Mouse (Mus musculus) liver (tissue): ENCODE measurements around the gene Rab4a.
A peak's percentile ranks its signal among the peaks of the same experiment; 100 is the strongest.

Source experiments
- DNase-seq: peaks from one replicate; pipeline ENCODE4 v3.0.0-alpha.2; 2020; ENCODE audit warnings: mixed read lengths

The Rab4a gene

DNA sequence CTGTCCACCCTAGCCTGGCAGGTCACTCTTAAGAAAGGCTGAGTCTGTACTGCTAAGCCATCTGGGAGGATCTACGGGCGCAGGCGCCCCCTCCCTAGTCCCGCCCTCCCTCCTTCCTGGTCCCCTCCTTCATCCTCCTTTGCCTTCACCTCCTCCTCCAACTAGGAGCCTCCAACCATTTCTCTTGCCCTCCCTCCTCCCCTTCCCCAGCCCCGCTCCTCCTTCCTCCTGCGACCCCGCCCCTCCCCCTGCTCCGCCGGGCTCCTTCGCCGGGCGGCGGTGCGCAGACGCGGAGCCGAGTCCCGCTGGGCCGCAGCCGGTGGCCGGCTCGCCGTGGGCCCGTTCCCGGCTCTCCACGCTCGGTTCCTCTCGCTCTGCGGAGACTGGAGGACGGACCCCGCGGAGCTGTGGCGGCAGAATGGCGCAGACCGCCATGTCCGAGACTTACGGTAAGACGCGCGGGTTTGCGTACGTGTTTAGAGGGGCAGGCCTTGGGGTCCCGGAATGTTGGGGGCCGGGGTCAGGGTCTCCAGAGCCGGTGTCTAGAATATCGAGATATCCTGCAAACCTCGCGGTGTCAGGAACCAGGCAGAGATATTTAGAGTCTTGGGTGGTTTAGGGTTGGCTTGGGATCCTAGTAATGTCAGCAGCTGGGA is at the start of gene Rab4a:
Gene Rab4a, plus strand, starts transcription at position 268 of the 656 bp plus-strand sequence.
- peak; percentile 84 for DNase-seq

DNA sequence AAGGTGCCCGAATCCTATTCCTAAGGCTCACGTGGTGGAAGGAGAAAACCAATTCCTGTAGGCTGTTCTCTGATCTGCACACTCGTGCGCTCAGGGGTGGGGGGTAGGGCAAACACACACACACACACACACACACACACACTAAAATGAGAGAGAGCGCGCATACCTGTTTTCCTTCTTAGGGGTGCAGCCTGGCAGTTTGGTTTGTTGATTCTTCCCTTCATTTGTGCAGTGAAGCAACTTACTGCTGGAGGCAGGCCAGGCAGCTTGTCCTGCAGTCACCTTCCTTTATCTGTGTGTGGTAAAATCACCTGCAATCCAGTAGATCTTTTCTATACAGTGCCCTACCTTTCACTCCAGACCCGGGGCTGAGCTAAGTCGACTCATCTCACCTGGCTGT is 48.9 kb upstream of the Rab4a start:
- no peak for DNase-seq

DNA sequence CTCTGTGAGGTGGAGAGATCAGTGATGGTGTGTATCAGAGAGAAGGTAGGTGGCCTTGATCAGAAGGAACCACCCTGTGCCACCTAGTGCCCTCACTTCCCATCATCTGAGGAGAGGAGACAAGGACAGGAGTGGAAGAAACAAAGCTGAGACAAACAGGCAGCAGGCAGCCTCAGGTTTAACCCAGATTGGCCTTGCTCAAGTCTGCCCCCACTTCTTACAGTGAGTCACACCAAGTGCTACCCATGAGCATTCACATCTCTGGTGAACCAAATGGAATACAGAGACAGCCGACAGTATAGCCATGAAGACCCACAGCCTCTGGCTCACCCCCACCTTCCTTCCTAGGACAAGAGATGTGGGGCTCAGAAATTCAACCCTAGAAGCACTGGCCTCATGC is 46.9 kb upstream of the Rab4a start:
- no peak for DNase-seq

DNA sequence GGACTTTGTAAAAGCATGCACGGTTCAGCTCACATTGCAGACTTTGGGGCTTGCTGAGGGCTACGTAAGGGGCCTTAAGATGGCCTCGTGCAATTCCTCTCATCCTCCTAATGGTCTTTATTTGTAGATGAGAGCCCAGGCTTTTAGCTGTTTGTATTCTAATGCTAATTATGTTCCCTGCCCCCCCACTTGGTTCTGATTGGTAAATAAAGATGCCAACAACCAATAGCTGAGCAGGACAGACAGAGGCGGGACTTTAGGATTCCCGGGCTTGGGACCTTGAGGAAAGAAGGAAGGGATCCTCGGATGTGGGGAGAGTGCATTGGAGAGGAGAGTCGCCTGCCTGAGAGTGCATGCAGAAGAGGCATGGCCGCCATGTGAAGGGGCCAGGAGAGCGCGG is 45.9 kb upstream of the Rab4a start:
- DNase-seq: no peak

DNA sequence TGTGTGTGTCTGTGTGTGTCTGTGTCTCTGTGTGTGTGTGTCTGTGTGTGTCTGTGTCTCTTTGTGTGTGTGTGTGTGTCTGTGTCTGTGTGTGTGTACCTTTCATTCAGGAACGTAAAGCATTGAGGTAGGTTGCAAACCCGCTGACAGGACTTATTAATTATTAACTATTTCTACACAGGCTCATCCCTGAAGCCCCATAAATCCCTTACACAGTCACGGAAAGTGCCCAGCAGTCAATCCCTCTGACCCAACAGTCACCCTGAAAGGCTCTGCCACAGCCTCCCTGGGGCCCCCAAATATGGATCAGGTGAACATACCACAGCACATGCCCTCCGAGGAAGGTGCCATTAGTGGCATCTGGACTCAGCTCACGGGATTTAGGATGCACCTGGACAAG is 45.2 kb upstream of the Rab4a start:
- DNase-seq: no peak

DNA sequence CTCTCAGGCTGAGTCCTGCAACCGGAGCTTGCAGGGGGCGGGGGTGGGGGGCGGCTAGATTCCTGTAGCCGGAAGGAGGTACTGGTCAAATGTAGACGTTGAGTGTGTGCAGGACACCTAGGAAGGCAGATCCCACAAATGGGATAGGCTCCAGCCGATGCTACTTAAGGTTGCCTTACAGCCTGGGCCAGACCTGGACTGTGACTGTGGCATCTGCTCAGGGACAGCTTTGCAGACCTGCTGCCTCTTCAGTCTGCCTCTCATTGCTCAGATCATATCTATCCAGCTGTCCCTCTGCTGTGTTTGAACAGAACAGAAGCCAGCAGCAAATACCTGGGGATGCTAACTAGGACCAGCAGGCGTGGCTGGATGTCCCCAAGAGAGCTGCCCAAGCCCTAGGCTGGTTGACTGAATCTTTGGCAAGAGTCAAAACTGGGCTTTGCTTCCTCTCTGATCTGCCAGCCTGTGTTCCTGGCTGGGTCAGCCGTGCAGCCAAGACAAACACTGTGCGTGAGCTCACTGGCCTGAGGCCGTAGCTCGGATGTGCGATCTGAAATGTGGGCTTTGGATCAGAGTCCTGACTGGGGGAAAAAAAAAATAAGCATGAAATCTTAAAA is 44.4 kb upstream of the Rab4a start:
- DNase-seq: no peak

DNA sequence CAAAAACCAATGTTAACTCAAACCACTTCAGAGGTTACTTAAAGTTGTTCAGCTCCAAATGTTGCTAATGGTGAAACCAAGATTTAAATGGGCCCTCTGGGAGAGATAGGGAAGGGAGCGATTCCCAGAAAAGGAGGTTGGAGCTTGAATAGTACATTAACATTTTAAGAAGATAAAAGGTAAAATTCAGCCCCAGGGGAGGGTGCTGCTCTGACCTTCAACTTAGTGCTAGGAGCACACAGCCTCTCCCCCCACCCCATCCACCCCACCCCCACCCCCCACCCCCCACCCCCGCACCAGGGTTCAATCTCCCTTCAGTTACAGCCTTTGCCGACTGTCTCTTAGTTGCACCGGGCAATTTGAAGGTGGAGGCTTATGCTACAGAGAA is 43.9 kb upstream of the Rab4a start:
- no peak for DNase-seq

DNA sequence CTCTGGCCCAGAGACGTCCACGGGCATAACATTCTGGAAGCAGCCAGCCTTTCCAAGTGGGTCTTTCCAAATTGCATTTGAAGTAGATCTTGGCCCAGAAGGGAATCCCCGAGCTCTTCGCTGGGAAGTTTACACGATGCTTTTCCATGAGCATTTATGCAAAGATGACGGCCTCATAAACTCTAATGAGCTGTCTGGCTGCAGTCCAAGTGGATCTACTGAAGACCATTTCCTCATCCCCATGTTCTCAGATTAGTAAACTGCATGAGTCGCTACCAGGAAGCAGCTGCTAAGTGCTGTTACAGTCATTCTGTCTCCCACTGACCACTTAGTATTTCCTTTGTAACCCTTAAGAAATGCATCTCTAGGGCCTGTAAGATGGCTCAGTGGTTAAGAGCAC is 42.4 kb upstream of the Rab4a start:
- DNase-seq: no peak

DNA sequence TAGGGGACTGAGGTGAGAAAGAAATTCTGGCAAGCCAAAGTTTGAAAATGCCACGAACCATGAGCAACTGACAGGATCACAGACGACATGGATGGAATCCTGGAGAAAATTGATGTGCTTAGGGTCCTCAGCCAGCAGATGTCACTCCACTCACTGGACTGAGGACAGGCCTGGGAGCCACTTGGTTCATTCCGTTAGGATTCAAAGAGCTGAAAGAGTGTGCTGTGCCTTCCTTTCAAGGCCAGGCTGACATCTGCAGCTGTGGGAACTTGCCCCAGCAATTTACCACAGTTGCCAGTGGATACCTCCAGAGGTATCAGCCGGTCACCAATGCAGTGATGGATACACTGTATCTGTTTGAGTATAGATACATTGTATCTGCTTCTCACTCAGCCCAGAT is 41.1 kb upstream of the Rab4a start:
- DNase-seq: no peak

DNA sequence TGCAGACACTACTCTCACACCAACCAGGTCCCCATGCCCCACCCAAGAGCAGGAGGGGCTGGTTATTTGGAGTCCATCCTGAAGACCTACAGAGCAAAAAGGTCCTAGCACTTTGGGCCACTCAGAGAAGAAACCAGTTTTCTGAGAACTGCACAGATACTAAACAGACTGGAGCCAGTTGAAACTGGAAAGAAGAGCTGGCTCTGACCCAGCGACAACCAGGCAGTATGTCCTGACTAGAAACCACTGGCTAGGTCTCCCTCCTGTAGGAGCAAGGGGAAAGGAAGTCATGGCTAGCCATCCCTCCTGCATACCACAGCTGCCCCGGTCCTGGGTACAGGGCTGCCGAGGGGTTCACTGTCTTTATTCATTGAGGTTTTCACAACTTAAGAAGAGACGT is 39.3 kb upstream of the Rab4a start:
- DNase-seq: no peak

DNA sequence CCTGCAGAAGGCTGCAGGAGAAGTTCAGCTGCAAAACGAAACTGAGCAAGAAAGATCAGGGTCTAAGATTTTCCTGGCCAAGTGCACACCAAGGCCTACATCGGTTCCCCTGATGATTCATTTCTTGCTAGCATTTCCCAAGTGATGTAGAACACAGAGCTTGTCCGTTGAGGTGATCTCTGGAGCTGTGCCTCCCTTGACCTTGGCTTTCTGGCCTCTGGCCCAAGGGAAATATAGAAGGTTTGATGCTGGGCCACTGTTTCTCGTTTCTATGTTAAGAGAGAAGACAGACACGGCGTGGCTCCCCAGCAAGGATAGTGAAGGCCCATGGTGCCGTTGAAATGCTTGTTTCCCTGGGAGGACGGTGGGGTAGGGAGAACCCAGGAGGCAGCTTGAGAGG is 37.9 kb upstream of the Rab4a start:
- DNase-seq: no peak

DNA sequence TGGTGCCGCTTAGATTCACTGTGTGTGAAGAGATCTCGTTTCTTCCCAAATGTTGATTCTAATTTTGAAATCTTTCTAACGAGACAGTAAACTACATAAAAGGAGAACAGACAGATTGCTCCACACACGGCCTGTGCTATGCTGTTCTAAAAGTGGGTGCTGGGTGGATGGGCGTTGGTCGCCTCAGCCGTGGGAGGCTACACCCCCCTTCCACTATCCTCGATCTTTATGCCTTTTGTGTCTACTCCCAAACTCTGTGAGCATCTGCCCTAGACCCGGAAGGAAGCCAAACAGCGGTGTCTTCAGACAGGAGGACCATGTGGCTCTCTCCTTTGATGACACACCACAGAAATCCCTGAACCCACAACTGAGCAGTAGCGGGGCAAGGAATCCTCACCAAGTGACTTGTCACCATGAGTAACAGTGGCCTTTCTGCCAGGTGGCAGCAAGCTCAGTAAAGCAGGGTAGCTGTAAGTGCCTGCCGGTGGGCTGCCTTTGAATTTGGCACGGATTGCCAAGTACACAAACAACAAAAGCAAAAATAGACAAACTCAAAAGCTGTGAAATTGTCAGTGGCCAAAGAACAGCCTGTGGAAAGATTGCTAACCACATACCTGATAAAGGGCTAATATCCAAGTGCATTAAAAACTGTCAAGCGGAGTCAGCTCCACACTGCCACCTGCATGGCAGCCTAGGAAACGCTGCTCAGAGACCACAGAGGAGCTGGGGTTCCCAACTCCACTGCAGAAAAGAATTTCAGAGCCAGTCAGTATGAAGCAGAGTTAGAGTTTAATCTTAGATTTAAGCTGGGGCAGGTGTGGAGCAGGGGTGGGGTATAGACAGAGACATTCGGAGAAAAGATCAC is 37.1 kb upstream of the Rab4a start:
- peak; percentile 56 for DNase-seq

DNA sequence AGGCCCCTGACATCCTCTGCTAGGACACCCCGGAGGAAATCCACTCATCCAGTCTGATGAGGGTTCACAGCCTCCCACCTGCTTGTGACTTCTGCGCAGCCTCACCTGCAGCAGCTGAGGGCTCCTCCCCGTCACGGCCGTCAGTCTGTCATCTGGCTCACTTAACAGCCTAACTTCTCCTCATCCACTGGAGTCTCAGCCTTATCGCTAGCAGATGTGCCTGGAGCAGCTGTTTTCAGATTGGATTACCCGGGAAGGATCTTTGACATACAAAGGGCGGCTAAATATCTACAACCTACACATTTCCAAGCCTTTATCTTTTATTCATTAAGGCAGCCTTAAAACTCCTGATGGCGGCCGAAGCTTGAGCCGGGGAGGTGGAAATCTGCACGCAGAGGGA is 32.3 kb upstream of the Rab4a start:
- no peak for DNase-seq

DNA sequence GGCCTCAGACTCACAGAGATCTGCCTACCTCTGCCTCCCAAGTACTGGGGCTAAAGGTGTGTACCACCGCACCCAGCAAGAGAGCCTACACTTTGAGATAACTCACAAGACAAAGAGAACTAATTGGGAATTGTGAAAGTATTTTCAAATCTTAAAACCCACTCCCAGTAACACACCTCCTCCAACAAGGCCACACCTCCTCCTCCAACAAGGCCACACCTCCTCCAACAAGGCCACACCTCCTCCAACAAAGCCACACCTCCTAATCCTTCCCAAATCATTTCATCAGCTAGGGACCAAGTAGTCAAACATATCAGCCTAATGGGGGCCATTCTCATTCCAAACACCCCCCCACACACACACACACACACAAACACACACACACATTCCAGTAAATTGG is 31.3 kb upstream of the Rab4a start:
- DNase-seq: no peak

DNA sequence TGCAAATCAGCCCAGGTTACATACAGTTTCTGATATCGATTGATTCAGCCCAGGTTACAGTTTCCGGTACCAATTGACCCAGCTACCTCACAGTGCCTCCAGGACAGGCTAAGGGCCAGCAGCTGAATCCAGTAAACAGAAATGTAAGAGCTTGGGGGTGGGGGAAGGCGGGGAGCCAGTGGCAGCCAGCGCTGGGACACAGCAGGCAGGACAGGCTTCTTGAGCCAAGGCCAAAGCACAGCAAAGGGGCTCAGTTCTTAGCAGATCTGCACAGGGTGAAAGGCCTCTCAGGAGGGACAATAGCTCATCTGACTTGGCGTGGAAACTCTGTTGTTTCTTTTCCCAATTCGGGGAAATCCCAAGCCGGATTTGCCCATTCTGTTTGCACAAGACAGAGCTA is 28.5 kb upstream of the Rab4a start:
- no peak for DNase-seq

DNA sequence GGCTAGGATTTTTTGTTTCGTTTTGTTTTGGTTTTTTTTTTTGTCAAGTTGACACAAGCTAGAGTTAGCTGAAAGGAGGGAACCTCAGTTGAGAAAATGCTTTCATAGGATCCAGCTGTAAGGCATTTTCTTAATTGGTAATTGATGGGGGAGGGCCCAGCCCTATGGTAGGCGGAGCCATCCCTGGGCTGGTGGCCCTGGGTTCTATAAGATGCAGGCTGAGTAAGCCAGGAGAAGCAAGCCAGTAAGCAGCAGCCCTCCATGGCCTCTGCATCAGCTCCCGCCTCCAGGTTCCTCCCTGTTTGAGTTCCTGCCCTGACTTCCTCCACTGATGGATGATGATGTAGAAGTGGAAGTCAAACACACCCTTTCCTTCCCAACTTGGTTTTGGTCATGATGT is 25.3 kb upstream of the Rab4a start:
- no peak for DNase-seq

DNA sequence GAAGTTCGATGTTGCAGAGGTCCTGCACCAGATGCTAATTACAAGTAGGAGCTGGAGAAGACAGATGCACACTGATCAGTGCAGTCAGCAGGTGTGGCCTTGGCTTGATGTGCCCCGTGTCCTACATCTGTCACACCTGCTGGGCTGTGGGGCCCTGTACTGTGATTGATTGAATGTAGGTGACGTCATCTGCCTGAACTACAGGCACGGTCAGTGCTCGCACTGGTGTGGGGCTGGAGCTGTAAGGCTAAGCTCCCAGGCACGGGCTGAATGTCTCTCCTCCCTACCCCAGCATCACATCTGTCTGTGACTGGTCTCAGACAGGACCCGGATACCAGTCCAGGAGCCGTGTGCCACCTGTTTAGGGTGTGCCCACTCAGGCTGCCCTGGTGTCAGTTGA is 24.5 kb upstream of the Rab4a start:
- no peak for DNase-seq

DNA sequence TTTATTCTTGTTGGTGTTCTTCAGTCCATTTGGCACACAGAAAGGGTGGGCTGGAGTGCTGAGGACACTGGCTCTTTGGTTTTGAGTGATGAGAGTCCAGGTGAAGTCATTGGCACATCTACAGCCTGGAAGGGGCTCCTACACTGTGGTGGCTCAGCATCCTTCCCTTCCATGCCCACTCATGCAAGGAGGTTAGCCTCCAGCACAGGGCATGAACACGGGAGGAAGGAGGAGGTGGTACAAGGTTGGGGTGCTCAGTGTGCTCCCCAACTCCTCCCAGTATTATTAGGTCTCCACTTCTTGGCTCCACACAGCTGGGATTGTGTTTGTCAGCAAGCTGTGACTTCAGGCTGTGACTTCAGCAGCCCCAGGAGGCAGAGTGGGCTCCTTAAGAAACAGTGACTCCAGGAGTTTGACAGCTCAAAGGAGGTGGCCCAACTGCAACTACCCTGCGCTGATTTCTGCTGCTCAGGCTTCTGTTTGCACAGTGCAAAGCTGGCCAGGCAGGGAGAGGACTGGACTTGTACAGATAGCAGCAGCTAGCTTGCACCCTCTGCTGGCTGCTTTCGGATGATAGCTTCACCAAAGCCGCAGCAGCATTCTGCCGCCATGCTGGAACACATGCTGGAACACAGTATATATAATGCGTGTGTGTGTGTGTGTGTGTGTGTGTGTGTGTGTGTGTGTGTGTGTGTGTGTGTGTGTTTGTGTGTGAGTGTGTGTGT is 22.1 kb upstream of the Rab4a start:
- peak; percentile 82 for DNase-seq

DNA sequence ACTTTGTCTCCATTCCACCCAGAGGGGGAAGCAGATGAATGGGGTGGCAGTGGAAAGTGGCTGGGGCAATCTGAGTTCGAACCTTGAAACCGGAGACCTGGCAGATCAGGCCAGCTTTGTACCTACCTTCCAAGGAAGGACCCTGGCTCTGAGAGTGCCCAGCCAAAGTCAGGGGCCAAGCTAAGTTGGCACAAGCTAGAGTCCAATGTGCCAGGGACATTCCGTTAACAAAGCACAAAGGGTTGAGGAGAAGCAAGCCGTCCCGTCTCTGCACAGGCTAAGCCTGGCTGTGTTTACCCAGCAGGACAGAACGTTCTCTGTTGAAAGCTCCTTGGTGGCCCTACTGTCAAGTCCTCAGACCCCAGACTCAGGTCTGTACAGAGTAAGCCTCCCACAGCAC is 19.6 kb upstream of the Rab4a start:
- no peak for DNase-seq

DNA sequence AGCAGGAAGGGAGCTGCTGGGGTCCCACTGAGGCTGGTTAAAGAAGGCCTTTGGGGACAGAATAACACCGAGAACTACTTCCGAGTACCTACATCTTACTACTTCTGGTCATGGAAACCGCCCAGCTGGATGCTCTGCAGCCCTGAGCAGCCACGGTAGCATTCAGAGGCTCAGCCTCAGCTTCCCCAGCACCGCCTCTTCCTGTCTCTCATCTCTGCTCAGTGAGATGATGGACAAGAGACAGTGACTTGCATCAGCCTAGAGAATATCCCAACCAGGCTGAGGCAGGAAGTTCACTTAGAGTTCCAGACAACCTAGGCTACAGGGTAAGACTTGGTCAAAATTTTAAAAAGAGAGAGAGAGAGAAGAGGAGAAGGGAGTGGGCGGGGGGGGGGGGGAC is 19.1 kb upstream of the Rab4a start:
- no peak for DNase-seq

DNA sequence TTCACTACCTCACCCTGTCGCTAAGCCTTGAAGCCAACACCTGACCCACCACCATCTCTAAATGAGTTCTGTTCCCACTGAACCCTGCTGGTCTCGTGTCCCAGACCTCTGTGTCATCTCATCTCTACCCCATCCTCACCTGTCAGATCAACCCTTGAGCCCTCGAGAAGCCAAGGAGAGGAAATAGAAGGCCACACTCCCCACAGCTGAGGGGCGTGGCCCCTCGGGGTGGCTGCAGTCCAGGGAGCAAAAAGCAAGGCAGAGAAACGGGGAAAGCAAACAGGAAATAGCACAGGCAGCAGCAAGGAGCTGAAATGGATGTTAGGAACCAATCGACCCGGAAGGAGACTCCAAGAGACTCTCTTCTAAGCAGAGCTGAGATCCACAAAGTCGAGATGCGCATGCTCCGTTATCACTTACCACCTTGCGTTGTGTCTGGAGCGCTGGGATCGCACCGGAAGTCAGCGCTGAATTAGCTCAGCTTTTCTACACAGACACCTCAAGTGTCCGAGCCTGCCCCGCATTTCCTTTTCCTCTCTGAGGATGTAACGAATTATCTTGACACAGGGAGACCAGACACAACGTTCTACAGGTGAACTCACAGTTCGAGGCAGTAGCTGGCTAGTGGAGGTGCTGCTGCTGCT is 18.4 kb upstream of the Rab4a start:
- peak; percentile 42 for DNase-seq

DNA sequence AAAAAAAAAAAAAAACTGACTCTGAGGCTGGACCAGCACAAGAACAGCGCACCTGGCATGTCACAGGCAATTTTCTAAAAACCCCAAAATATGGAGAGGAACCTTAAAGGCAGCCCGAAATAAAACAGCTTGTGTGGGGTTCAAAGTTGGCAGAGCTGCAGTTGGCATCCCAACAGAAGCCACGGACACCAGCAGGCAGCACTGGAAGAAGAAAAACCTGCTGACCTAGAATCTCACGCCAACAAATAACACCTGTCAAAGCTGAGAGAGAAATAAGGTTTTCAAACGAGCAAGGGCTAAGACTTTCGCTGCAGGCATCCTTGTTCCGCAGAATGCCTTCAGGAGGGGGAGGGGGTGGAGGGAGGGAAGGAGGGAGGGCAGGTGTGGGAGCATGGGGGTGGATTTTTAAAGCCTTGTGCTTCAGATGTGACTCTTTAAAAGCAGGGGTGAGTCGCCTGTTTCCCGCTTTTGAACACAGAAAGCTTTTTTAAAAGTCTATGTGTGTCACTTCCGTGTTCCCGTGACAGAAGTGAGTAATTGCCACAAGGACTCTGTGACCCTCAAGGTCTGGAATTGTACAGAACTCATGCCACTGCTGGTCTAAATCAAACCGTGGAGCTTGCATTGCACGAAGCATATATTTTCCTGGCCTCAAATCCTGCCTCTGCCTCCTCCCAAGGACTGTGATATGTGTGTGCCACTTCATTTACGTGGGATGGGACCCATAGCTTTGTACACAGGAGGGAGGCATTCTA is 17.2 kb upstream of the Rab4a start:
- DNase-seq: no peak
